Mouse (Mus musculus): ENCODE measurements around the gene BC051142. TPM values are rescaled to one million over a fixed set of nuclear protein-coding genes. Genes with fewer than 3 reads are reported as not detected.
"Not testable (repeated sequence)": the region's sequence is repeated elsewhere in the genome, so short reads cannot be mapped to it uniquely, and the experiment has no call there.

BC051142 gene
- polyA plus RNA-seq, 1 experiment from 2014 or later, result 5.6 TPM

DNA sequence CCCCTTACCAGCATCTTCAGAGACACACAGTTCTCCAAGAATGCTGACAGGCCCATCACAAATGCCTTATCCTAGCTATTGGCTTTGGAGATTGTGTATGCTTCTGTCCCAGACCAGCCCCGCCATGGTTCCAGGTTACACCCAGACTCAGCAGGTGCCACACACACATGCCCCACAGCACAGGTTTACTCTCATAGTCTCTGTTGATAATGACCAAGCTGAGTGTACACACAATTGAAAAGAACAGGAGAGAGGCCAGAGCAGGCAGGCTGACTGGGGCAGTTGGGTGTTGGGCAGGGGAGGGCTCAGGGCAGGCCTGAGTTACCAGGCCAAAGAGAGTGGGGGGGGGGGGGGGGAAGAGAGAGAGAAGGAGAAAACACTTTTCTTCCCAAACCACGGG lies 77.8 kb downstream of the BC051142 start:
- no peaks in the 10 kb centered on the region for H3K4me1 ChIP-seq (replicated peaks)
- WGBS, result 85% methylated on average over 1 of the region's 2 CpGs
- no peak for ATAC-seq
- no peak overlapping the region for H3K27ac ChIP-seq
- no peak overlapping the region for H3K4me2 ChIP-seq (replicated peaks)
- H3K27me3 ChIP-seq, result no peaks in the 10 kb centered on the region
- no peaks in the 10 kb centered on the region for H3K9me3 ChIP-seq
- H3K4me3 ChIP-seq (replicated peaks), result no peak overlapping the region
- no peaks in the 10 kb centered on the region for H3K36me3 ChIP-seq
- no peak overlapping the region for H3K9ac ChIP-seq (replicated peaks)

DNA sequence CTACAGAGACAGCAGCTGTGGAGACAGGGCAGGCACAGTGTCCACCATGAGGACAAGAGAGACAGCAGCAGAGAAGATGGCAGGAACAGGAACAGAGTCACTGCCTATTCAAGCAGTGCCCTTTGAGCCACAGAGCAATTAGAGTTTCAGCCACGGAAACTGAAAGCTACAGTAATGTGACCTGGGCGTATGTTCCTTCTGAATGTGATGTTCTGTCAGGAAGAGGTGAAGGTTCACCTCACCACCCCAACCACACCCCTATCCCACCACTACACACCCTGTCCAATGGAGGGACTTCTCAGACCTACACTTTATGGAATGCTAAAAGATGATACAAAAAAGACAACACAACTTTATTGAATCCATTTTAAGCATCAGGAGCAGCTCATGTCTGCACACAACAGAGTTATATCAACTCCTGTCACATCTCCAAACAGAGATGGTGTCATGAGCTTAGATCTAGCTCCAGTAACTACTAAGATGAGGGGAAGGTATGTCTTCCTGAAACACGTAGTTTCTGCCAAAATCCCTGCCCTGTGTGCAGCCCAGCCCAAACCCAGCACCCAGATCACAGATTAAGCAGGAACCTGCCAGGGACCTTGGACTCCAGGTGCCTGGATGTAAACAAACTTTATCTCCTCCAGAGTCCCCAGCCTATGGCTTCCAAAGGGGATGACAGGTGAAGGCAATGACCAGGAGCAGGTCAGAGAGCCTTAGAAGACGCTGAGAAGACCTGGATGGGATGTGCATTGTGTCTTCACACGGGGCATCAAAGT lies 78.8 kb downstream of the BC051142 start, which contains the start of gene Btnl4:
Gene Btnl4 (minus strand): TSS at position 81 of the 776 bp plus-strand sequence.
- not testable (repeated sequence) for H3K4me1 ChIP-seq (replicated peaks); H3K4me2 ChIP-seq (replicated peaks); H3K4me3 ChIP-seq (replicated peaks); H3K27me3 ChIP-seq; H3K27ac ChIP-seq; ATAC-seq; H3K9me3 ChIP-seq; H3K9ac ChIP-seq (replicated peaks); H3K36me3 ChIP-seq
- 91% methylated on average over 5 of the region's 5 CpGs for WGBS

DNA sequence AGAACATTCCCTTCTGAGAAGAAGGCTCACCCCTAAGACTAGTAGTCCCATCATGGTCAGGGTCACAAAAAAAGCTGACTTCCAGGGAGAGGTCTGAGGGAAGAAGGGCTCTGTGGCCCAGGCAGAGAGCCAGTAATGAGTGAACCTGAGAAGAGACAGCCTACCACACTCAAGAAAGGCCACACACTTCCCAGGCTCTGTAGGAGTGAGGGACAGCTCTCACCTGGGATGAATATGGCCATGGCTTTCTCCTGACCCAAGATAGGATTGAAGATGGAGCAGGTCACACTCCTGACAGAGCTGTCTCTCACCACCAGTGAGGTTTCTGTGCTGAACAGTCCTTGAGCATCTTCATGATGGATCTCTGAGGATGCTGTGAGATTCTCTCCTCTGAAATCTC lies 94.2 kb downstream of the BC051142 start:
- H3K9me3 ChIP-seq, result no peaks in the 10 kb centered on the region
- H3K4me3 ChIP-seq (replicated peaks), result no peak overlapping the region
- H3K4me2 ChIP-seq (replicated peaks), result no peak overlapping the region
- H3K36me3 ChIP-seq, result no peaks in the 10 kb centered on the region
- ATAC-seq, result no peak
- no peaks in the 10 kb centered on the region for H3K27me3 ChIP-seq
- no peak overlapping the region for H3K9ac ChIP-seq (replicated peaks)
- no peaks in the 10 kb centered on the region for H3K4me1 ChIP-seq (replicated peaks)
- no peak overlapping the region for H3K27ac ChIP-seq

DNA sequence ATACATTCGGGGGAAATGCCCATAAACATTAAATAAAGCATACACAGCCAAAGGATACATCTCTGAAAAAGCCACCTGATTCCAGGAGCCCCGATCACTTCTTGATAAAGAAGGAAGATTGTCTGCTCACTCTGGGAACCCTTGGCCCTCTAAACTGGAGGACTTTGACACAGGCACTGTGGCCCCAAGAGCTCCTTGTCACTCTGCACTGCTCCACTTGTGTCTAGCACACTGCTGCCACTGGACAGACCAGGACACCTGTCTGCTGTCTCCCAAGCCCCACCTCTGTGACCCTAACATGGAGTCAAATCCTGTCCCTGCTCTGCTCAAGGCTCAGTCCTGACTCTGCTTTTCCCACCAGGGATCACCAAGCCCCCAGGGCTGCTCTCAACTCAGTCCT lies 96.5 kb downstream of the BC051142 start:
- H3K9me3 ChIP-seq; H3K36me3 ChIP-seq; H3K4me2 ChIP-seq (replicated peaks); H3K27me3 ChIP-seq; ATAC-seq; H3K4me1 ChIP-seq (replicated peaks); H3K4me3 ChIP-seq (replicated peaks); H3K27ac ChIP-seq; H3K9ac ChIP-seq (replicated peaks): not testable (repeated sequence)
- WGBS, result 90% methylated on average over 2 of the region's 2 CpGs

DNA sequence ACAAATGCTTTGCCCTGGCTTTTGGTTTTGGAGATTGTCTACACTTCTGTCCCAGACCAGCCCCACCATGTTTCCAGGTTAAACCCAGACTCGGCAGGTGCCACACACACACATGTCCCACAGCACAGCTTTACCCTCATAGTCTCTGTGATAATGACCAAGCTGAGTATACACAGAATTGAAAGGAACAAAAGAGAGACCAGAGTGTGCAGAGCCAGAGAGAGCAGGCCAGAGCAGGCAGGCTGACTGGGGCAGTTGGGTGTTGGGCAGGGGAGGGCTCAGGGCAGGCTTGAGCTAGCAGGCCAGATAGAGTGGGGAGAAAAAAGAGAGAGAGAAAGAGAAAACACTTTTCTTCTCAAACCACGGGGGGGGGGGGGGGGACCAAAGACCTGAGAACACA lies 97.9 kb downstream of the BC051142 start:
- no peak overlapping the region for H3K9ac ChIP-seq (replicated peaks)
- 90% methylated on average over 1 of the region's 2 CpGs for WGBS

DNA sequence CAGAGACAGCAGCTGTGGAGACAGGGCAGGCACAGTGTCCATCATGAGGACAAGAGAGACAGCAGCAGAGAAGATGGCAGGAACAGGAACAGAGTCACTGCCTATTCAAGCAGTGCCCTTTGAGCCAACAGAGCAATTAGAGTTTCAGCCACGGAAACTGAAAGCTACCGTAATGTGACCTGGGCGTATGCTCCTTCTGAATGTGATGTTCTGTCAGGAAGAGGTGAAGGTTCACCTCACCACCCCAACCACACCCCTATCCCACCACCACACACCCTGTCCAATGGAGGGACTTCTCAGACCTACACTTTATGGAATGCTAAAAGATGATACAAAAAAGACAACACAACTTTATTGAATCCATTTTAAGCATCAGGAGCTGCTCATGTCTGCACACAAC lies 98.7 kb downstream of the BC051142 start:
- not testable (repeated sequence) for H3K4me2 ChIP-seq (replicated peaks); H3K27ac ChIP-seq; H3K4me3 ChIP-seq (replicated peaks); H3K27me3 ChIP-seq; H3K4me1 ChIP-seq (replicated peaks); H3K36me3 ChIP-seq; ATAC-seq; H3K9ac ChIP-seq (replicated peaks); H3K9me3 ChIP-seq
- WGBS, result 85% methylated on average over 3 of the region's 3 CpGs

More for the DNA sequence above, 97.9 kb downstream of the BC051142 start:
- Histone ChIP-seq H3K27ac (no peak overlapping the region), H3K27me3 (no peaks in the 10 kb centered on the region), H3K9me3 (no peaks in the 10 kb centered on the region), H3K36me3 (no peaks in the 10 kb centered on the region), H3K4me1 (replicated peaks) (no peaks in the 10 kb centered on the region), H3K4me2 (replicated peaks) (no peak overlapping the region), H3K4me3 (replicated peaks) (no peak overlapping the region)
- ATAC-seq, result no peak

DNA sequence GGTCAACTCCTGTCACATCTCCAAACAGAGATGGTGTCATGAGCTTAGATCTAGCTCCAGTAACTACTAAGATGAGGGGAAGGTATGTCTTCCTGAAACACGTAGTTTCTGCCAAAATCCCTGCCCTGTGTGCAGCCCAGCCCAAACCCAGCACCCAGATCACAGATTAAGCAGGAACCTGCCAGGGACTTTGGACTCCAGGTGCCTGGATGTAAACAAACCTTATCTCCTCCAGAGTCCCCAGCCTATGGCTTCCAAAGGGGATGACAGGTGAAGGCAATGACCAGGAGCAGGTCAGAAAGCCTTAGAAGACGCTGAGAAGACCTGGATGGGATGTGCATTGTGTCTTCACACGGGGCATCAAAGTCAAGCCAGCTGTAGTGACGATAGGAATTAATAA lies 99.1 kb downstream of the BC051142 start:
- not testable (repeated sequence) for H3K9me3 ChIP-seq; H3K27me3 ChIP-seq; H3K4me3 ChIP-seq (replicated peaks); H3K4me1 ChIP-seq (replicated peaks); ATAC-seq; H3K27ac ChIP-seq; H3K9ac ChIP-seq (replicated peaks); H3K4me2 ChIP-seq (replicated peaks); H3K36me3 ChIP-seq
- 80% methylated on average over 4 of the region's 4 CpGs for WGBS

DNA sequence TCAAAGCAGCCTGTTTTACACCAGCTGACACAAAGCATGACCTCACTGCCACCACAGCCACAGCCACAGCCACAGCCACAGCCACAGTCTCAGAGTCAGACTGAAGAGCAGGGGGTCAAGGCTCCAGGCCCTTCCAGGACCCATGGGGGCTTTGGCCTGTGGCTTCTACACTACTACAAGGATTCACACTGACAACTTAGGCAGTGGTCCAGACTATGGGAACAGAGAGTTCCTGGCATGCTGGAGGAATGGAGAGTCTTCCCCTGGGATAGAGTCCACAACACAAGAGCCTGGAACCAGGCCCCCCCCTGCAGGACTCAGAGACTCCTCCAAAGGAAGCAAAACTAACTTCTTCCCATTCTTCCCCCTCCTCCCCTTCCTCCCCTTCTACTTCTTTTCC lies 109.0 kb downstream of the BC051142 start:
- H3K9ac ChIP-seq (replicated peaks), result no peak overlapping the region
- no peaks in the 10 kb centered on the region for H3K36me3 ChIP-seq
- H3K4me2 ChIP-seq (replicated peaks), result no peak overlapping the region
- no peaks in the 10 kb centered on the region for H3K4me1 ChIP-seq (replicated peaks)
- no peaks in the 10 kb centered on the region for H3K27me3 ChIP-seq
- no peak overlapping the region for H3K4me3 ChIP-seq (replicated peaks)
- ATAC-seq, result no peak
- H3K9me3 ChIP-seq, result no peaks in the 10 kb centered on the region
- H3K27ac ChIP-seq, result no peak overlapping the region

Other genes starting within 250 kb of the BC051142 start
- gene H2-DMb1, start 245.7 kb upstream of the BC051142 start, polyA plus RNA-seq (2015; fragmentation: Nextera tagmentation; extraction: Ambion mirVana), result 0.43 TPM in 1 of 2 replicates, not detected in the other
- 0.46 and 0.57 TPM in 2 replicates for gene Tap1, start 211.3 kb upstream of the BC051142 start, polyA plus RNA-seq (2015; fragmentation: Nextera tagmentation; extraction: Ambion mirVana)
- gene Psmb9, start 211.1 kb upstream of the BC051142 start, polyA plus RNA-seq (2015; fragmentation: Nextera tagmentation; extraction: Ambion mirVana), result 0.73 and 1.5 TPM in 2 replicates
- 1.5 and 2.4 TPM in 2 replicates for gene Psmb8, start 201.1 kb upstream of the BC051142 start, polyA plus RNA-seq (2015; fragmentation: Nextera tagmentation; extraction: Ambion mirVana)
- gene Tap2, start 195.3 kb upstream of the BC051142 start, polyA plus RNA-seq (2015; fragmentation: Nextera tagmentation; extraction: Ambion mirVana), result 0.50 and 0.55 TPM in 2 replicates
- gene H2-Ob, start 159.9 kb upstream of the BC051142 start, polyA plus RNA-seq (2015; fragmentation: Nextera tagmentation; extraction: Ambion mirVana), result not detected in 2 replicates
- 1.7 and 2.1 TPM in 2 replicates for gene H2-Ab1, start 141.1 kb upstream of the BC051142 start, polyA plus RNA-seq (2015; fragmentation: Nextera tagmentation; extraction: Ambion mirVana)
- gene H2-Aa, start 111.0 kb upstream of the BC051142 start, polyA plus RNA-seq (2015; fragmentation: Nextera tagmentation; extraction: Ambion mirVana), result 0.28 and 0.41 TPM in 2 replicates
- 1.7 and 2.1 TPM in 2 replicates for gene H2-Eb1, start 93.0 kb upstream of the BC051142 start, polyA plus RNA-seq (2015; fragmentation: Nextera tagmentation; extraction: Ambion mirVana)
- 0.12 TPM in 1 of 2 replicates, not detected in the other for gene H2-Eb2, start 73.2 kb upstream of the BC051142 start, polyA plus RNA-seq (2015; fragmentation: Nextera tagmentation; extraction: Ambion mirVana)
- not detected in 2 replicates for gene Btnl2, start 44.0 kb upstream of the BC051142 start, polyA plus RNA-seq (2015; fragmentation: Nextera tagmentation; extraction: Ambion mirVana)
- gene Btnl1, start 21.7 kb upstream of the BC051142 start, polyA plus RNA-seq (2015; fragmentation: Nextera tagmentation; extraction: Ambion mirVana), result not detected in 2 replicates
- gene Btnl4, start 78.5 kb downstream of the BC051142 start, polyA plus RNA-seq (2015; fragmentation: Nextera tagmentation; extraction: Ambion mirVana), result not detected in 2 replicates
- gene Btnl6, start 118.5 kb downstream of the BC051142 start, polyA plus RNA-seq (2015; fragmentation: Nextera tagmentation; extraction: Ambion mirVana), result not detected in 2 replicates
- 8.9 and 9.1 TPM in 2 replicates for gene Notch4, start 165.4 kb downstream of the BC051142 start, polyA plus RNA-seq (2015; fragmentation: Nextera tagmentation; extraction: Ambion mirVana)
- 2.8 and 3.4 TPM in 2 replicates for gene Gpsm3, start 191.0 kb downstream of the BC051142 start, polyA plus RNA-seq (2015; fragmentation: Nextera tagmentation; extraction: Ambion mirVana)
- gene Pbx2, start 192.4 kb downstream of the BC051142 start, polyA plus RNA-seq (2015; fragmentation: Nextera tagmentation; extraction: Ambion mirVana), result 13.3 and 15.3 TPM in 2 replicates
- gene Ager, start 199.0 kb downstream of the BC051142 start, polyA plus RNA-seq (2015; fragmentation: Nextera tagmentation; extraction: Ambion mirVana), result 1.5 and 2.2 TPM in 2 replicates
- 324 and 337 TPM in 2 replicates for gene Rnf5, start 204.9 kb downstream of the BC051142 start, polyA plus RNA-seq (2015; fragmentation: Nextera tagmentation; extraction: Ambion mirVana)
- 86.0 and 100 TPM in 2 replicates for gene Agpat1, start 205.4 kb downstream of the BC051142 start, polyA plus RNA-seq (2015; fragmentation: Nextera tagmentation; extraction: Ambion mirVana)
- 6.8 and 8.6 TPM in 2 replicates for gene Egfl8, start 217.2 kb downstream of the BC051142 start, polyA plus RNA-seq (2015; fragmentation: Nextera tagmentation; extraction: Ambion mirVana)
- gene Ppt2, start 229.7 kb downstream of the BC051142 start, polyA plus RNA-seq (2015; fragmentation: Nextera tagmentation; extraction: Ambion mirVana), result 22.3 and 23.3 TPM in 2 replicates
- 7.4 and 7.5 TPM in 2 replicates for gene Prrt1, start 230.7 kb downstream of the BC051142 start, polyA plus RNA-seq (2015; fragmentation: Nextera tagmentation; extraction: Ambion mirVana)
- 17.0 and 18.9 TPM in 2 replicates for gene Fkbpl, start 245.9 kb downstream of the BC051142 start, polyA plus RNA-seq (2015; fragmentation: Nextera tagmentation; extraction: Ambion mirVana)
- 118 and 122 TPM in 2 replicates for gene Atf6b, start 248.3 kb downstream of the BC051142 start, polyA plus RNA-seq (2015; fragmentation: Nextera tagmentation; extraction: Ambion mirVana)